Mouse (Mus musculus): ENCODE results near the gene Cdc45. TPM values are rescaled to one million over a fixed set of nuclear protein-coding genes. Genes with fewer than 3 reads are reported as not detected.

The Cdc45 gene
- total RNA-seq, 2 experiments from 2014 or later, result 1.7 to 1.9 TPM

DNA sequence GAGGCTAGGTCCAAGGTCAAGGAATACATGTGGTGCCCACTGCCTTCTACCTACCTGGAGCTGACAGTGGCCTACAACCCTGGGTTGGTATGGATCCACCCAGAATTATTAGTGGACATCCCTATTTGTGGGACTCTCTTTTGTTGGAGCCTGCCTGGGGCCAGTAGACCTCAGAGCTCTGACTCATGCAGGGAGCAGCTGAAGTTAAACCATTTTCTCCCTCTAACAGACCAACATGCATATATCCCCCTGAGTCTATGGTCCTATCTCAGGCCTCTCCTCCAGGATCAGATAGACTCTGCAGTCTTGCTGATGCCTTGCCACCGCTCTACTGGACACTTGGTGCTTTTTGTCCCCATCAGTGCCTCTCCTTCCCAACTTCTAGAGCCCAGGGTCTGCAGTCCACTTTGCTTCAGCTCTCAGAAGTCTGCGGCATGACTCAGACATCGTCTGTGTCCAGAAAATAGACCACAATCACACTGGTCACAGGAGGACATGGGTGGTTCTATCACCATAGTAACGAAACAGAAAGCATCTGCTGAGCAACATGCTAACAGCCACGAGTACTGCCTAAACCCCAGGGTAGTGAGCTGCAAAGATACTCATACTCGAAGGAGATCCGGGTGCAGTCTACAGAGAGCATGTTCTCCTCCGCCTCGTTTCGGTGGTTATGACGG is 16.4 kb downstream of the Cdc45 start:
- no peak for DNase-seq (ENCODE audit: extremely low spot score in 1 of 2, low spot score in 1 of 2)

DNA sequence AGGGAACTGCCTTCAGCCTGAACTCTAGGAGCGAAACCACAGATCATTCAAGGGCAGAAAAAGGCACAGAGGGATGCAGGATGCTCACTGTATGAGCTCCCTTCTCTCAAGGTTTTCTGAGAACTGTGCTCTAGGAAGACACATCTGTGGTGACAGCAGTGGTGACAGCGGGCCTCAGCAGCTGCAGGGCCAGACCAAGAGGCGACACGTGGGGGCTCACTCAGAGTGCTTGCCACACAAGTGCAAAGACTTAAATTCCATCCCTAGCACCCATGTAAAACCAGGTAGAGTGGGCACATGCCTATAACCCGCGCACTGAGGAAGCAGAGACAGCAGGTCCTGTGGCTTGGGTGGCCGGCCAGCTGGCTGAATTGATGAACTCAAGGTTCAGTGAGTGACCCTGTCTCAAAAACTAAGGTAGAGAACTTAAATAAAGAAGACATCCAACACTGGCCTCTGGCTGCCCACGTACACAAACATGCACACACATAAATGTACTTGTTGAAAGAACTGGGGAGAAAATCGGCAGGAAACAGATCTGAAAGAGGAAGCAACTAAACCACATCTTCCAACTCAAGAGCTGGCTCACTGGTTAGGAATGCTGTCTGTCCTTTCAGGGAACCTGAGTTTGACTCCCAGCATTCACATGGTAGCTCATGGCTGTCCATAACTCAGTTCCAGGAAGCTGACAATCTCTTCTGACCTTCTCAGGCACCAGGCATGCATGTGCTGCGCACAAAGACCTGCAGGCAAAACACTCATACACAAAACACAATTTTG is 23.0 kb downstream of the Cdc45 start:
- no peak for DNase-seq (ENCODE audit: extremely low spot score in 1 of 2, low spot score in 1 of 2)

DNA sequence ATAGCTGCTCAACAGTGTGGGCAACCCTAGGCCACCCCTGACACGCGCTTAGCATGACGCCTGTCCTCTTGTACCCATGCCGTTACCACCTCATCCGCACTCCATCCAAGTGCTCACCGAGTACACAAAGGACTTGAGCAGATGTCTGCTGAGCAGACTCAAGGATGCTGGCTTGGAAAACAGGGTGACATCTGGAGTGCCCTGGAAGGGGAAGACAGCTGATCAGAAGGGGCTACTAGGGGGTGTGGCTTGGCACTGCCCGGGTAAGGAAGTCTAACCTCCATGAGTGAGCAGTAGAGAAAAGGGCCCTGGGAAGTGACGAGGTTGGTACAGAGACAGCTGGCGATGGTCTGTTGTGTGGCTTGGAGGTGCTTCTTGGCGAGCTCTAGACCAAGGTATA is 25.1 kb downstream of the Cdc45 start:
- DNase-seq (ENCODE audit: extremely low spot score in 1 of 2, low spot score in 1 of 2), result no peak

DNA sequence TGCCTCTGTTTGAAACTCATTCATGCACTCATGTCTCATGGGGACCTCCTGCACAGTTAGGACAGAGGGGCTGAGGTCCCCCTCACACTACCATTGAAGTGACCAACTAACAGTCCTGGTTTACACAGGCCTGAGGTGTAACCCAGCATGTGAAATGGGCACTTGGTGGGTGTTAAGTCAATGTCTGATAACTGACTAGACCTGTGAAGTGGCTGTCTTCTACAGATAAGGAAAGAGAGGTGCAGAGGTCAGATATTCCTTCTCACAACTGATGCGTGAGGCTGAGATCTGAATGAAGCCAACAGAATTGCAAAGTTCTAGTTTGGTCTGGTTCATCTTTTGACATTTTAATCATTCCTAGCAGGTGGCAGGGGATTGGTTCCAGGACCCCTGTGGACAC is 26.3 kb downstream of the Cdc45 start:
- no peak for DNase-seq (ENCODE audit: extremely low spot score in 1 of 2, low spot score in 1 of 2)

GRCm38 (mm10) chr16:18785025-18785424 is 26.8 kb downstream of the Cdc45 start:
- no peak for DNase-seq (ENCODE audit: extremely low spot score in 1 of 2, low spot score in 1 of 2)

GRCm38 (mm10) chr16:18781810-18782209 is 30.0 kb downstream of the Cdc45 start:
- no peak for DNase-seq (ENCODE audit: extremely low spot score in 1 of 2, low spot score in 1 of 2)

- DNase-seq (ENCODE audit: extremely low spot score in 1 of 2, low spot score in 1 of 2), result no peak
These were observed 33.3 kb downstream of the Cdc45 start for GRCm38 (mm10) chr16:18778461-18778860.

GRCm38 (mm10) chr16:18777101-18778080 is 34.4 kb downstream of the Cdc45 start:
- DNase-seq (ENCODE audit: extremely low spot score in 1 of 2, low spot score in 1 of 2), result no peak

- no peak for DNase-seq (ENCODE audit: extremely low spot score in 1 of 2, low spot score in 1 of 2)
These were observed 35.2 kb downstream of the Cdc45 start, which contains the start of gene Cldn5 for GRCm38 (mm10) chr16:18776556-18777100. Cldn5 (plus strand) TSS chr16:18776847.

DNA sequence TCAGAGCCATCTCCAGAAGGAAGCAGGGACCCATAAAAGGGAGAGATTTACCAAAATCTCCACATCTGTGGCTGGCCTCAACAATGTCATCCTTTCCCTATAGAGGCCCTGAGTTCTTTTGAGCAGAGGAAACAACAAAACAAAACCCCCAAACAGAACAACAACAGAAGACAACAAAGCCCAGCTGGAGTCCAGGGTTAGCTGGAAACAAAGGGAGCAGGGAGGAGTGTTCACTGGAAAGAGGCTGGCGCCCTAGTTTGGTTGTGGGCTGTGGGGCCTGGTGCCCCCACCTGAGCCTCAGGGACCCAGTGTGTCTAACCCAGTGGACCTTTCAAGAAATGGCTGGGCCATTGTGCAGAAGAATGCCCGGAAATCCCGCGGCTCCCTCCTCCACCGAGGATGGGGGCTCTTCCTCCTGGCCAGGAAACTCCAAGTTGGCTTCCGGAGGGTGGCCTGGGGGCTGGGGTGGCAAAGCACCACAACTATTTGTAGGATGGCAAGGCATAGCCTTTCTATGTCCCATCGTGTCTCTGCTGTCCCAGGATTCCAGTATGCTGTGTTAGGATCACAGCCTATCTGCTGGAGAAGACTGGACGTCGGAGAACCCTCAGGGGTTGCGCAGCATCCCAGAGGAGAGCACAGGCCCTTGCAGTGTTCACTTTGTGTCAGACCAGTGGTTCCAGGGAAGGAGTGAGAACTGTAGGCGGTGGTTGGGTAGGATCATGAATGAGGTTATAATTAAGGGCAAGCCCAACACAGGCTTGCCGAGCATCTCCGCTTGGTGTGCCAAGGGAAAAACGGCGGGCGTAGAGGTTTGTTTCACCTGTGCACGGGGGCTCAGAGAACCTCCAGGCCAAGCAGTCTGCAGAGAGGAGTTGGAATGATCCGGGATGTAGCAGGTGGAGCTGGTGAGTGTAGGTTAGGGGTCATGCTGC is 35.9 kb downstream of the Cdc45 start:
- DNase-seq (ENCODE audit: extremely low spot score in 1 of 2, low spot score in 1 of 2), result no peak

DNA sequence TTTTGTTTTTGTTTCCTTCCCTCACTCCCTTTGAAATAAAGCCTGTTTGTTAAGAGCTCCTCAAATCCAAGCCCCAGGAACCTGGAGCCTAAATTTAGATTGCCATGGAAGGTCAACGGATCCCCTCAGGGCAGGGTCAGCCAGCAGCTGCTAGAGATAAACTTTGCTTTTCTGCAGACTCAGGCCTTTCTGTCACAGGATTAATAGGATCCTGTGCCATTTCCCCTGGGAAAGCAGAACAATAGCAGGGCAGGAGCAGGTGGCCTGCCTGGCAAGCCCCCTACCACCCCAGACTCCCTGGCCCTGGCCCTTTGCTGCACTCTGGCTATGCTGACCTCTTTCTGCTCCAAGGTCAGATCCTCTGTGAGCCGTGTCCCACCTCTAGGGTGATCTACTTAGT is 37.9 kb downstream of the Cdc45 start:
- no peak for DNase-seq (ENCODE audit: extremely low spot score in 1 of 2, low spot score in 1 of 2)

GRCm38 (mm10) chr16:18769501-18769900 is 42.3 kb downstream of the Cdc45 start:
- no peak for DNase-seq (ENCODE audit: extremely low spot score in 1 of 2, low spot score in 1 of 2)

DNA sequence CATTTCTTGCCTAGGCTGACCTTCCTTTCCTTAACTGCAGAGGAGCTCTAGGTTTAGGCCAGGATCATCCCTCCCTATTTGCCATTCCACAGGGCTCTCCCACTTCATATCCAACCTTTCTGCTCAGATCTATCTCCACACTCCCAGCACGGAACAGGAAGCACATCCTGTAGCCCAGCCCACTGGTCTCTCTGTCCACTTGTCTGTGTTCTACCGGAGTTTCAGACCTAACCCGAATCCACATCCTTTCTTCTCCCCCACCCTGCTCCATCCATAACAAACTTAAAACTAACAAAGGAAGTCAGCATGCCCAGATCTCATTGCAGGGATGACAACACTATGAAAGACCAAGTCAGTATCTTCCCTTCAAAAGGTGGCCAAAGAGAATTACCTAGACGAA is 45.4 kb downstream of the Cdc45 start:
- DNase-seq (ENCODE audit: extremely low spot score in 1 of 2, low spot score in 1 of 2), result no peak

GRCm38 (mm10) chr16:18762960-18763359 is 48.8 kb downstream of the Cdc45 start:
- no peak for DNase-seq (ENCODE audit: extremely low spot score in 1 of 2, low spot score in 1 of 2)

GRCm38 (mm10) chr16:18761734-18762133 is 50.1 kb downstream of the Cdc45 start:
- no peak for DNase-seq (ENCODE audit: extremely low spot score in 1 of 2, low spot score in 1 of 2)

DNA sequence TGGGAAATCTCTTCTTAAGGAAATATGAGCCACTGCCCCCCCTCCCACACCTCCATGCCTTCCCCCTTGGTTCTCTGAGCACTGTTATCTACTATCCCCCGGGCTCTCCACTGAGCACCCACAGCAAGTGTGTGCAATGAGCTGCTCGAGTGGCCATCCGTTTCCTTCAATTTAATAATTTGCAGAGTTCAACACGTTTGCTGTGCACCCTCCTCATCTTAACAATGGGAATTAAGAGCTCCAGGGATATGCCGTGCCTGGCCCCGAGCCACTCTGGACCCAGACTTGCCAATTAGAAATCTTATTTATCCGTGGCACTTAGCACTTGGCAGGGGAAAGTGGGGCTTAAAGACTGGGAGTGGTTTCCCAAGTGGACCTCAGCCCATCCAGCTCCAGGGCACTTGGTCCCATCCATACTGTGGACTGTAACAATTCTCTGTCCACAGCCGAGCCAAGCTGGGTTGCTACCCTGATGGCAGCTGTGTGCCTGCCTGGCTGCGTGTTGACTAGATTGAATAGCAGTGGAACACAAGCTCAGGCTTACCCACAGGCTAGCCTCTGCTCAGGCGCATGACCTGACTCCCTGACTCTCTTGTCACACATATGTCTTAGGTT is 59.8 kb downstream of the Cdc45 start:
- DNase-seq (ENCODE audit: extremely low spot score in 1 of 2, low spot score in 1 of 2), result no peak

DNA sequence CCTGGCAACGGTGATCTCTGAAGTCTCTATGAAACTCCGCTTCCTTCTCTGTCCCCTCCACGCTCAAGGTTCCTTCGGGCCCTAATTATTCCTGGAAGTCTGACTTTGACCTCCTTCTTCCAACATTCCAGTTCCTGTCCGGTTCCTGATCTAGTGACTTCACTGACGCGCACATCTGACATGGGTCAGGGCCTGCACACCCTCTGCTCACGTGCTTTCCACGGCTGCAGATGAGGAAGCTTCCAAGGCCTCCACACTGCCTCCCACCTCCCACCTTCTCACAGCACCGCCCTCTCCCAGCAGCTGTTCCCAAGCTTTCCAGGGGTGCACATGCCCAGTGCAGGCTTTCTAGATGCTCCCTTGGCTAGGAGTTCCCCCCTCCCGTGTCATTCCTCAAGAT is 60.7 kb downstream of the Cdc45 start:
- no peak for DNase-seq (ENCODE audit: extremely low spot score in 1 of 2, low spot score in 1 of 2)

- DNase-seq (ENCODE audit: extremely low spot score in 1 of 2, low spot score in 1 of 2), result no peak
These were observed 65.3 kb downstream of the Cdc45 start for GRCm38 (mm10) chr16:18746268-18747122.

All from layer of hippocampus, postnatal 25 days (tissue).